Mouse (Mus musculus) Muller cell, postnatal 12 days (primary cell): ENCODE data around the gene Rnaset2b.
"Not testable (repeated sequence)": the region's sequence is repeated elsewhere in the genome, so short reads cannot be mapped to it uniquely, and the experiment has no call there.

Experiments used
- DNase-seq: peaks from one replicate; pipeline ENCODE4 v3.0.0-alpha.2; 2015; ENCODE audit errors: inconsistent ontology term

The Rnaset2b gene

GRCm38 (mm10) chr17:6980144-6980543 is 9.7 kb downstream of the Rnaset2b start:
- not testable (repeated sequence) for DNase-seq

GRCm38 (mm10) chr17:6986118-6986517 is 15.7 kb downstream of the Rnaset2b start:
- not testable (repeated sequence) for DNase-seq

DNA sequence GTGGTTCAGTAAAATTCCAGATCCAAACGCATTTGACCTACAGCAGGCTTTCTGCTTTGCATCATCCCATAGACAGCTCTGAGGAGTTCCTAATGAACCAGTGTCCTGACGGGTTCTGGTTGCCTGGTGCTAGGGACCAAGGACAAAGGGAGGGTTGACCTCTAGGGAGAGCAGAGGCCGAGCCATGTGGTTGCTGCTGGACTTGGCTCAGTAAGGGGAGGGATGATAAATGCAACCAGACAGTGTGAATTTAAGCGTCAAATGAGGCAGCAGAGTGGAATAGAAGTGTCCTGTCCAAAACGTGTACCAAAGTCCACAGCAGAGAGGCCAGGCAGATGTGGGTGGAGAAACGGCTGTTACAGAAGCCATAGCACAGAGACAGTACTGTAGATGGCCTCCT is 25.1 kb downstream of the Rnaset2b start:
- not testable (repeated sequence) for DNase-seq

DNA sequence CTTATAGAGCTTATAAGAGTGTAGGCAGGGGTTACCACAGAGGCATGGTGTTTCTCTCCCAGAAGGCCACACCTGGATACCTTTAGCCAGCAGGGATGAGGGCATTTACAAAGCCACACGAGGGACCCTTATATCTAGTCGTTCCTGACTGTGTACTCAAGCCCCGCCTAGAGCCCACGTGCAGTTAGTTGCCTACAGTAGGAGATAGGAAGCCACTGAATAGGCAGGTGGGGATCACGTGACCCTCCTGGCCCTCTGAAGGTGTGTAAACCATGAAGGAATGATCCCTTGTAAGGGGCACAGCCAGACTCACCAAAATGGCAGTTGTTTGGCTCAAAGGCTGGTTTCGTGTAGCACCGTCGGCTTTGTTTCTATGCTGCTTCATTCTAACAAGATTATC is 26.4 kb downstream of the Rnaset2b start:
- not testable (repeated sequence) for DNase-seq

DNA sequence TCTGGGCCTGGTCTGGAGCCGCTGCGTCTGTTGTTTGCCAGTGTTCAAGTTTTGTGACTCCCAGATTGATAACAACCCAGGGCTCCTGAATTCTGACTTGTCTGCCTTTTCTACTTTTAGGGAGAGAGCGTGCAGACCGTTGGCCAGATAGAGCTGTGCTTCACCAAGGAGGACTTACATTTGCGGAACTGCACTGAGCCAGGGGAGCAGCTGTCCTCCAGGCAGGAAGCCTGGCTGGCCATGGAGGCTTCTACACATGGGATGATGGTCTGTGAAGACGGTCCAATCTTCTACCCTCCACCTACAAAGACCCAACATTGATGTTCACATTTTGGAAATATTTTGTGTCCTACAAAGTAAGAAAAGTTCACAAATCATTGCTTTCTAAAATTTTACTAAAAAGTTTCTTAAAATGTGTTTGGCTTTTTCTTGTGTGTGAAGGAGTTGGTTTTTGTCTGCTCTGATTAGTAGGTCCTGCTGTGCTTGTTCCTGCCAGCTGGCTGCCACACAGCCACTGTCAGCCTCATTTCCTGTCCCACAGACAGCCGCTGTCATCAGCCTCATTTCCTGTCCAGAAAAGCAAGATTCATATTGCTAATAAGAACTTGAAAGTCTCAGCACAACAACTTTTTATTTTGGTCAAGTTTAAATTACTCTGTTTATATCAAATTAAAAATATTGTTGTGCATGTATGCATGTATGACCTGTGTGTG is 27.5 kb downstream of the Rnaset2b start:
- DNase-seq: not testable (repeated sequence)

DNA sequence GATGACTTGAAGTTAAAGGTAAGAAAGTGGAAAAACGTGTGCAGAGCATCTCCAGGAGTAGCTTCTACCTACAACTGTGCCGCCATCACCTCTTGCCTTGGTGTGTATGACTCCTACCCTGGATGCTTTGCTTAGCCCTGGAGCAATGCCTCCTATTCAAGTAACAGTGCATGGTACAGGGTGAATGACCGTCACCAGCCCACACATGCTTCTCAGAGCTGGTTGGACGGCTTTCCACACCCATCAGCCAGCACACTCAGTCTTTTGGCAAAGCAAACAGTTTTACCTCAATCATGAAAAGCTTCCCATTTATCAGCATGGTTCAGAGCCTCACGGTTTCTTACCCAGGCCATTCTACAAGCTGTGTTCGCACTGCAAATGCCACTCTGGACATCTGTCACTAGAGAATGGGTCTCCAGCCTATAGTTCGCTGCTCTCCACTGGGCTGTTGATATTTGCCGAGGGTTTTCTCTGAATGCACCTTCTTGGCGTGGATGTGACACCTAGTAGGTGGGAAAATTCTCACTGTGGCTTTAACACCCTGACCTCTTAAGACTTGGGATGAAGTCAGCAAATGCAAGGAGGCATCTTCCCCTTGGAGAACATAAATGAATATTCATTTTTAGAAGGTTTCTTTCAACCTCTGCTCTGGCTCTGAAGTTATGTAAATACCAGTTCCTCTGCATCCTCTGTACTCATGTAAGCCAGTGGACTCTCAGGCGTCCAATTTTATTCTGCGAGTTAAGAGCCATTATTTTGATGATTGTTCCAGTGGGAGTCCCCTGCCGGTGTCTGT is 31.6 kb downstream of the Rnaset2b start:
- DNase-seq: not testable (repeated sequence)

DNA sequence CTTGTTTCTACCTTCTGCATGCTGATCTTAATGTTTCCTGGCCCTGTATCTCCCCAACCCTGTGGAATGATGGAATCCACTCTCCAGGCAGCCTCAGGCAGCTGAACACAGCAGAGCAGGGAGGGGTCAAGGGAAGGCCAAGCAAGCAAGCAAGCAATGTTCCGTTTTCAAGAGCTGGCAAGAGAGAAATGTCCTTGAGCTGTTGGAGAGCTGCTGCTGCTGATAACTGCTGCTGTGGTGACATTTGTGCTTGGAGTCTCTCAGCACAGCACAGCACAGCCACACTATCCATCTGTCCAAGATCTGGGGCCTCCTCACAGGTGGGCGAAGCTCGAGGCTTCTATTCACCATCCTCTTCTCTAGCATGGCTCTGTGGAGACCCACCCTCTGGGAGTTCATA is 33.0 kb downstream of the Rnaset2b start:
- DNase-seq: not testable (repeated sequence)

DNA sequence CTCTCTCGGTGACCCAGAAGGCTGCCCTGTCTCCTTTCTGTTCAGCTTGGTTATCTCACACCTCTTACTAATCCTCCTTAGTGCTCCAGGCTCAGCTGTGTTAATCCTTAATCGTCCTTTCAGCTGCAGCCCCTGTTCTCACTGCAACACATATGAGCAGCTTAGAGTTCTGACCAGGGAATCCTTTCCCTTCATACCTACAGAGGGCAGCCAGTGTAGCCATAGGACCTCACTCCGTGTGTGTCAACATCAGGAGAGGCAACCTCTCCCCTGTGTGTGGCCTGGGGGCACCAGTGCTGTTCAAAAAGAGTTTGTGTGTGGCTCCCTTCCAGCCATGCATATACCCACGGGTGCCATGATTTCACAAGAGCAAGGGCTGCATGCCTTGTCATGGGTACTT is 35.2 kb downstream of the Rnaset2b start:
- DNase-seq: not testable (repeated sequence)

DNA sequence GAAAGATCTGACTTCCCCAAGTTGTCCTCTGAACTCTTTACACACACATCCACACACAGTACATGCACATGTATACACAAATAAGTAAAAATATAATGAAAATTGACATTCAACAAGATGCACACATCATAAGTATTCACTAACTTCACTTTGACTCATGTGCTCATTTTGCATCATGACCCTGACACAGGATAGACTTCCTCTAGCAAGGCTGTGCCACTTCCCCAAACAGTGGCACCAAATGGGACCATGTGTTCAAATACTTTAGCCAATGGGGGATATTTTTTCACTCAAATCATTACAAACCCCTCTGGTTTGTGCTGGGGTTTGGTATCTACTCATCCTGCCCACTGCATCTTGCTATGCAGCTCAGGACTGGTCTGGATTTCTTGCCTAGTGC is 38.5 kb downstream of the Rnaset2b start:
- not testable (repeated sequence) for DNase-seq

DNA sequence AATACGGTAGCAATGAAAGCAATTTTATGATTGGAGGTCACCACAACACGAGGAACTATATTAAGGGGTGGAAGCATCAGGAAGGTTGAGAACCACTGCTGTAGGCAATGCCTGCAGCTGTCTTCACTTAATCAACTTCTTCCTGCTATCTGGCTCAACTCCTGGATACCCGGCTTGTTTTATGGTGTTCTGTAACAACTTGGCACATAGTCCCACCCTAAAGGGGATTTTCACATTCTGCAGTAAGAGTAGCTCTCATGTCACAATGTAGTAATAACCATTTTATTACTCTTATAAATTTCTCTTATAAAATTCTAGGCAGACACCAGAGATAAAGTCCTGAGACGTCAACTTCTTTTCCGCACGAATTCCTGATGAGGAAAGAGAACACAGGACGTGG is 39.0 kb downstream of the Rnaset2b start:
- not testable (repeated sequence) for DNase-seq

DNA sequence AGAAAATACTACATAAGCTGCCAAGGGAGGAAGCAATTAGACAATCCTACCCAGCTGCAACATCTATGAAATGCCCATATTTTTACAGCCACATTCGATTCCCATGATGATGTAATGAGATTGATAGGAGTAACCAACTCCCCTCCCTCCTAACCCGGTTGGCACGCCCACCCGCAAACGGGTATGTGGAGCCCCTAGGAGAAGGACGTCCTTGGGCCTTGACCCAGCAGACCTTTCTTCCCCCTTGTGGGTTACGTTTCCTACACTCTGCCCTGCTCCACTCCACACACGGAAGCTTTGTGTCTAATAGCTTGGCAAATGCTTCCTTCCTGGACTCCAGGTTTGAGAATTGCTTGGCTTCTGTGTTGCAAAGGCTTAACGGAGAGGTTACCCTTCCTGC is 39.5 kb downstream of the Rnaset2b start:
- not testable (repeated sequence) for DNase-seq

GRCm38 (mm10) chr17:7014190-7014589 is 43.8 kb downstream of the Rnaset2b start:
- not testable (repeated sequence) for DNase-seq

DNA sequence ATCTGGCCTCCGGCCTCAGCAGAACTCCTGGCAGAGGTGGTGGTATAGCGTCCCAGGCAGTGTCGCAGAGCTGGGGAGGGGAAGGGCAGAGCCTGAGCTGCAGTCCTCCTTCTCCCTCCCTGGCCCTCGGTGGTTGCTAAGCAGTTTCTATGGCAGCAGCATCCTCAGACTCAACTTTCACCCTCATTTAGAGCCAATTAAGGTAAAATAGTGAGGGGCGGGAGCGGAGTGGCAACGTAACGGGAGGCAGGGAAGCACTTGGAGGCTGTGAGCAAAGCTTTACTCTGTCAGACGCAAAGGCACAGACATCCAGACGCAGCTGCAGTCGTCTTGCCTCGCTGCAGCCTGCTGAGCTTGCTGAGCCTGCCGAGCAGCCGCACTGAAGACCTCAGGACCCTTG is 54.8 kb downstream of the Rnaset2b start, which contains the start of gene Gm1604a:
TSS of gene Gm1604a (plus strand) at position 312 of the 400 bp plus-strand sequence.
- DNase-seq: not testable (repeated sequence)

DNA sequence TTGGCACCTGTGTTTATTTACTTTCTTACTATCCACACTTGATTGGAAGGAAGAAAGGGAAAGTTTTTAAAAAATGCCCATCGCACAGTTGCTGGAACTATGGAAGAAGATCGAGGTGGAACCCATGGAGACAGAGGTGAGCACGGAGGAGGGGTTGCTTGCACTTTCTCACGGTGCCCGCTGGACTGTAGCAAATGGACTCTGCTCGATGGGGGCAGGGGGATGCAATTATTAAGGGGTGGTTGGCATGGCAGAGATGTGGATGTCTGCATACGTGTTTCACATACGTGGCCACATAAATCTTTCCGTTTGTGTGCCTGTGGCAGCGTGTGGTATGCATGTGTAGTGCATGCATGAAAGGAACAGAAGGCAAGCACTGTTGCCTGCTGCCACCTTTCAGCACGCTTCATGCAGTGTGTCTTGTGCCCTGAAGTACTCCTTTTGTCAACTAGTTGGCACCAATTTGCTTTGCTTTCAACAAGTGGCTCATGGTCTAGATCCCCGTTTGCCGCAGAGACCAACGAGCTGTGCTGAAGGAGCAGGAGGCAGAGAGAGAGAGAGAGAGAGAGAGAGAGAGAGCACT is 55.4 kb downstream of the Rnaset2b start:
- not testable (repeated sequence) for DNase-seq

- DNase-seq: peak; percentile 12
Measured at GRCm38 (mm10) chr17:7030204-7030603, 59.8 kb downstream of the Rnaset2b start.

DNA sequence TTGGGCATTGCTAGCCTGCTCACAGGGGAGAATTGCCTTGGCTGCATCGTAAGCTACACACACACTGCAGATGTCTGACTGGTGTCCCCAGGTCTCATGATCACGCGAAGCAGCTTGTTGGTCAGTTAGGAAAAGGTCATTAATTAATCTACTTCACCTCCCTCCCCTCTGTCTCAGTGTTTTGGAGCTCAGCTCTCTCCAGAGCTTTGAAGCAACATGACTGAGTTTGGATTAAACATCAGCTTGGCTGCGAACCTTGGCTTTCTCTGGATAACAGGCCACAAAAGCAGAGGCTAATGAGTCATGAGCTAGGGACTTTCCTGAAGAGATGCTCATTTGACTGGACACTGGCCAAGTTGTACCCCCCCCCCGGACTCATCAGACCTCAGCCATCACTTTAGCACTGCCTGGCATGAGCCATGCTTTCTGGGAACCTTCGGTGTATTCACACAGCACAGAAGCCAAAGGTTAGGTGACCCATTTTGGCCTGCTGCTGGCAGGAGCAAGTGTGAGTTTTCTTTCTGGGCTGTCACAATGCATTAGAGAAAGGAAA is 60.3 kb downstream of the Rnaset2b start:
- DNase-seq: peak; percentile 96

DNA sequence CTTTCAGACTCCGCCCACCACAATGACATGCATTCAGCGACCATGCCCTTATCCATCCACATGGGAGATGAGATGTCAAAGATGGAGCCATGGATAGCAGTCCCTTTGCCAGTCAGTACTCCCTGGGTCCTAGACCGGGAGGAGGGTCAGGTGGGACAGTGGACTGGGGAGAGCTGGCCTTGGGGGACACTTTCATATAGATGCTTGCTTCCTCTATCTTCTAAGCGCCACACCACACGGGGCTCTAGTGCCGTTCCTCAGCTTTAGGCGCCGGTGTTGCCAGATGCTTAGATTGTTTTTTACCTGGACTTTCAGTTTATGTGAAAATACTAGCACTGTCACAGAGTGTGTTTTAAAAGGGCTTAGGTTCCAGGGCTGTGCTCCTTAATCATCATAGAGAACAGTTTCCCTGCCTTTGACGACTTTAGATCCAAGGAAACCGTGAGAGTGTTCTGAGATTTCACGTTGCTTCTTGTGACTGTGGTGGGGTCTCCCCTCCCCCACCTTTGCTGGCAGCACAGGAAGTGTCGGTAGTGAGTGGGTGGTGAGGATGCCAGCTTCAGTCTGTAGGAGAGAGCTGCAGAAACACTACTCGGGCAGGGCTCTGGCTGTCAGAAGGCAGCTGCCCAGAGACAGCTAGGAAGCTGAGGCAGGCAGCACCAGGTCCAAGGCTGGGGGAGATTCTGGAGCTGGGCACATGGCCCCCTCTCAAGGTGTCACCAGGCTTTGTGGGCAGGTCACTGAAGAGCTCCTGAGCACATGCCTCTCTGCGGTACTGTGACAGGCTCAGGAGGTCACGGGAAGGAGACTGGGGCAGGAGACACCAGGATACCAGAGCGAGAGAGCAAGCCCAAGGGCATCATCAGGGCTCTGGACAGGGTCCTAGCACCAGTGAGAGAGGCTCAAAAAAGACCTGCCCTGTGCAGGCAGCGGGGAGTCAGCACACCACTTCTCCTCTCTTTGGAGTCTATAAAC is 63.0 kb downstream of the Rnaset2b start:
- DNase-seq: not testable (repeated sequence)
